Mouse (Mus musculus) embryo, embryonic 9.5 days (tissue): ENCODE data around the gene Agpat2.

ENCODE experiments used
- DNase-seq: peaks from one replicate; pipeline ENCODE4 v3.0.0-alpha.2; 2017; ENCODE audit errors: extremely low spot score

Agpat2 gene

DNA sequence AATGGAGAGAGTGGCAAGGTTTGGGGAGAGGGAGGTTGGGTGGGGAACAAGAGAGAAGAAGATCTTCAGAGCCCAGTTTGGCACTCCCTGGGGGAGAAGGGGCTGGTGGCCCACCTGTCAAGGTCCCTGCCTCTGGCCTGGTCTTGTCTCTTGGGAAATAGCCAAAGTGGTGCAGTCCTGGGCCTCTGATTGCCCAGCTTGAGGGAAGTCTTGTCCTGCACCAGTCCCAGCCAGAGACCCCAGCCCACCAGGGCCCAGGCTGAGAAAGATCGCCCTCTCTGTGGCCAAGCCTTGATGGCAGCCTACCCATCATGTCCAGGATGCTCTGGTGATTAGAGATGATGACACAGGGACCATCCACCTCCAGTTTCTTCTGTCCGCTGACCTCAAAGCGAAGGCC, 7.3 kb downstream of the Agpat2 start:
- DNase-seq = no peak

GRCm38 (mm10) chr2:26595725-26596435, 8.3 kb downstream of the Agpat2 start:
- DNase-seq = no peak

DNA sequence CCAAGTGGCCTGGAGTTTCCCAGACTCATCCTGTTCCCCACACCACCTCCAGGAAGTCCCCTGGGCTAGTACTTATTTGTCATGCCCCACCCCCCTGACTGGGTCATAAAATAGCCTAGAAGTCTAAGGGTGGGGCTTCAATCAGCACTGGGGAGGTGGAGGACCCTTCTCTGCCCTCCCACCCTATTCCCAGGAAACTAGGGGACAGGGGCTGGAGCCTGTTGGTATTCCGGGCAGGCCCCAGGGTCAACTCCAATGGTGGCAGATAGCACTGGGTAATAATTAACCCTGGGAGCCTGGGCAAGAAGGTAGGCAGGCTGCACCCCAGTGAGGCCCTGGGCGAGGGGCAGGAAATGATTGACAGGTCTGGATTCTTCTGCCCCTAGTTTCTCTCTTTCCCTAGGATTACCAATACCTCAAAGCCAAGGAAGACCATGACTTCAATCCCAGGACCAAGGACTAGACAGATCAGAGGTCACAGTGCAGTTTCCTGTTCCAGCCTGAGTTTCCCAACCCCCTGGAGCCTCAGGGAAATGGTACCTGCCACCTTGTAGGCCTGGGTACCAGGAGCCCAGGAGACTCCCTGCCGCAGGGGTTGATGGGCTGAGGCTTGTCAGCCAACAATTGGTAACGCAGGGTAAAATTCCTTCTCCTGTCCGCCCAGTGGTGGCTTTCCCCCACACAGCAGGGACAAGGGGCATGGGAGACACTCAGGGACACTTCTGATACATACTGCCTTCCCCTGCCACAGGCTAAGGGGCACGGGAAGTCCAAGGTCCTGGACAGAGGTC, 9.1 kb downstream of the Agpat2 start:
- no peak for DNase-seq

DNA sequence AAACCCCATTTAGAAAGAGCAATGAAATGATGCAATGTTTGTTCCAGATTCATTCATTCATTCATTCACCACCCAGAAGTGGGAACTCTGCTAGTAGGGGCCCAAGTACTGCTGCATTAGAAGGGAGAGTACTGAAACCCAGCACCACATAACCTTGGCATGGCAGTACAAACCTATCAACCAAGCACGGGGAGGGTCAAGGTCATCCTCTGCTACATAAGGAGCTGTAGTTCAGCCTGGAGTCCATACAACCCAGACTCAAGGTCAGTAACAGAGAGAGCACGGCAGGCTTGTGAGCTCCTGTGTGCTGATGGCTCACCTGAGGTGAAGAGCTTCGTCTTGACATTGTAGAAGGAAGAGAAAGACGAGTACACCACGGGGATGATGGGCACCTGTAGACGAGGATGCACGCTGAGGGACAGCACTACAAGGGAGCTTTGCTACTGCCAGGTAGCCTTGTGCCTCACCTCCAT, 9.7 kb downstream of the Agpat2 start:
- no peak for DNase-seq

- no peak for DNase-seq
These were observed 10.2 kb downstream of the Agpat2 start for GRCm38 (mm10) chr2:26594022-26594346.

- no peak for DNase-seq
These were observed 10.8 kb downstream of the Agpat2 start for GRCm38 (mm10) chr2:26593211-26594021.

DNA sequence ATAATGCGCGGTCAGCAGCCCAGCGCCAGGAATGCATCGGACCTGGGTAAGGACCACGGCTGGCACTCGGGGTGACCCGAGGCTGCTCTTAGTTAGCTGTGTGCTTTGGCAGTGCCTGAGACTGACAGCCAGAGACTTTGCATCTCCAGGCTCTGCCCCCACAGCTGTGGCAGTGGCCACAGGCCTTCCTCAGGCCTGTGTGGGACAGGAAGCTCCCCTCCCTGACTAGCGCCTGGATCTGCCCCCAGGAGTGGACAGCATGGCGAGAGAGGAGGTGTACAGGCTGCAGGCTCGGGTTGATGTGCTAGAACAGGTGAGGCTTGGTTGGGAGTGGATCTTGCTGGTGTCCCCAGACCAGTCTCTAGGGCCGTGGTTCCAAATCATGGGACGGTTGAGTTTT, 12.8 kb downstream of the Agpat2 start:
- DNase-seq = no peak

- DNase-seq = no peak
These were observed 13.3 kb downstream of the Agpat2 start for GRCm38 (mm10) chr2:26590962-26591361.

- DNase-seq = no peak
These were observed 13.9 kb downstream of the Agpat2 start for GRCm38 (mm10) chr2:26590282-26590681.

- no peak for DNase-seq
These were observed 14.9 kb downstream of the Agpat2 start for GRCm38 (mm10) chr2:26589284-26589683.

DNA sequence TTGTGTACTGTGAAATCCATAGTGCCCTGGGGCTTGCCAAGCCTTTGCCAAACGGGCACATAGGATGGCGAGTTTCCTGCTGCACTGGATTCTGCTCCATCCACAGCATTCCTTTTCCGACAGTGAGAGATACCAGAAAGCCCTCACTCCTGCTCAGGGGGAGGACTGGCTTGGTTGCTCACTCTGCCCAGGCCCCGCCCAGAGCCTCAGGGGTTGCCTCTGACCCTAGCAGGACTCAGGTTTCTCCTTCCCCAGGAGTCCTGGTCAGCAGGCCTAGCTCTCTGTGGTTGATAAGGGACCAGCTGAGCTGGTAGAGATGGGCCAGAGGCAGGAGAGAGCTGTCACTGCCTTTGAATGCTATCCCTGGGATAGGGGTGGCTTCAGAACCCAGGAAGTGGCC, 15.6 kb downstream of the Agpat2 start:
- no peak for DNase-seq

GRCm38 (mm10) chr2:26587044-26587405, 17.2 kb downstream of the Agpat2 start:
- DNase-seq = no peak

DNA sequence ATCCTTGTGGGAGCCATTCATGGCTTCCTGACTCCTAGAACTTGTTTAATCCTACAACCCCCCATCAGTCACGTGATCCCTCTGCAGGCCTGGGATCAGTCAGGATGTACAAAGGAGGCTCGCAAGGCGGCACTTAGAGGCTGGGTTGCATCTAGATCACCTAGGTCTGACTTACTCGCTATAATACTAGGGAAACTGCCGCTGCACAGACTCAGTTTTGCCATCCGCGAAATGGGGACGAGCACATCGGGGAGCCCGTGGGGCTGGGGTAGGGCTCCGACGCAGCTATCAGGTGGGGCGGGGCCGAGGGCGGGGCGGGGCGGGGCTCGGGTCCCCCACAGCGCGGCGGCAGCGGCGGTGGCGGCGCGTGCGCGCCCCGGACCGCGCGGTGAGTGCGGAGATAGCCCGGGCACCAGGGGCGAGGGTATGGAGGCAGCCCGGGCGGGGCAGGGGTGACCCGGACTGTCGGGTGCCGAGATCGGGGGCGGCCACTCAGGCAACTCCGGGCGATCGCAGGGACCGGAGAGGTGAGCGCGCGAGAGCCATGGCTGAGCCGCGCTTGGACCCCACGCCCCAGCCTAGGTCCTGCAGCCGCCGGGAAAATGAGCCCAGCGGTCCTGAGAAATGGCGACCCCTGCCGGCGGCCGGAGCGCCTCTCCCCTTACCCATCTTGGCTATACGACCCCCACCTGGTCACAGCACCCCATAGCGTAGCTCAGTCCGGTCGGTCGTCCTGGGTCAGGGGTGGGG, 17.7 kb downstream of the Agpat2 start, which contains the start of gene Gm20532:
Gene Gm20532, plus strand, starts transcription at position 346 of the 750 bp plus-strand sequence.
- DNase-seq = peak; percentile 90

DNA sequence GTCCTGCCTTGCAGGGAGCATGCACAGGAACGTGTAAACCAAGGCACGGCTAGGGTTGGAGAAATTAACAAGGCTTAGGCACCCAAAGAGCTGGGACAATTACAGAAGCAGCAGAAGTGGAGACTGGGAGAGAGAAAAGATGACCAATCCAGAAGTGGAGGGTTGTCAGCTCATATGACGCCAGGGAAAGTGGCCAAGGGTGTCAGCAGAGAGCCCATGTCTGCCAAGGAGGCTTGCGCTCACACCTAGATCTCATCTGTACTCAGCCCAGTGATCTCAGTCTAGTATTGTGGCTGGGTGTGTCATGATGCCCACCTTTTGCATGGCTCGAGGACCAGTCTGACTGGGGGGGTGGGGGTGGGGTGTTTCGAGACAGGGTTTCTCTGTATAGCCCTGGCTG, 18.5 kb downstream of the Agpat2 start:
- no peak for DNase-seq

DNA sequence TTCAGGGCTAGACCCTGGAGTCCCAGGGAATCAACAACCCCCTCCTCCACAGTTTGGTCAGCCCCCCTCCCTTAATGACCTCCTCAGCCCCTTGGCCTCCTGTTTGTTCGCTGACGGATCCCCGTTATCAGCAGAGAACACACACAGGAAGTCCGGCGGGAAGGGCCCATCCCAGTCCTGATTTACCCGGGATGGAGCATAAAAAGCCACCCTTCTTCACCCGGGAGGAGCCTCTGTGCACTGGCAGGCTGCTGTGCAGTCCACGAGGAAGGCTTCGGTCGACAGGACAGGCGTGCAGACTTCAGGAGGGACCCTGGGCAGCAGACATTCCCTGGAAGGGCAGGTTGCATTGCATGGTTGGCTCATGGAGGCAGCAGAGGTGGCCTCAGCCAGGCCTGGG, 20.6 kb downstream of the Agpat2 start:
- no peak for DNase-seq

- no peak for DNase-seq
These were observed 21.5 kb downstream of the Agpat2 start for GRCm38 (mm10) chr2:26582741-26583140.

- DNase-seq = no peak
These were observed 22.0 kb downstream of the Agpat2 start for GRCm38 (mm10) chr2:26582203-26582602.

DNA sequence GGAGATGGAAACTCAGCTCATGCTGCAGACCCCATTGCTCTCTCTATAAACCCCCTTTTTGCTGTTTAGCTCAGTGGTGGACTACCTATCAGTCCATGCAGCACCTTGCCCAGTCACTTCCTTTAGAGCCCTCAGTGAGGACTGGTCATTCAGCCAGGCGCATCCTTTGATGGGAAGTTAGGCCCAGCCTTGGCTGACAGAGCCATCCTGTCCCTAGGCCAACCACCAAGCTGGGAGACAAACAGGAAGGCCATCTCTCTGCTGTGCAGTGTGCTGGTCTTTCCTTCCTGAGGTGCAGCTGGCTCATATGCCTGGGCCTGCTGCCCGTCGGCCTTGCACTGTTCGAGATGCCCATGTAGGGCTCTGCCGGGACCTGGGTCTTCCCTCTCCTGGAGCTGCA, 23.5 kb downstream of the Agpat2 start:
- DNase-seq = no peak

DNA sequence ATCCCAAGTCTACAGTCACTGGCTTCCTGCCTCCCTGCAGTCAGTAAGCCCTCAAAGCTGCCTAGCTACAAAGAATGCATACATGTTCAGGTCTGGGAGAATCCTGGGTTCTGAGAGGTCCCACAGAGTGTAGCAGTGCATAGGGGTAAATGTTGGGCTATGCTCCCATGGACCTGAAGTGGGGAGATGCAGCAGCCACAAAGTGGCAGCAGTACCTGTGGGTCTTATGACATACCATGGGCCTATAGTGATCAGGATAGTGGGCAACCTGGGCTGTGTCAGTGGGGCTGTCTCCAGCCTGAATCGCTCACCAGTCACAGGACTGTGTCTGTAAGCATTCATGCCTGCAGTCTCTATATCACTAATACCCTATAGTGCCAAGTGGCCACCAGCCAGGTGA, 24.5 kb downstream of the Agpat2 start, which contains the start of gene Egfl7:
Gene Egfl7, plus strand, starts transcription at position 301 of the 400 bp plus-strand sequence.
- no peak for DNase-seq

DNA sequence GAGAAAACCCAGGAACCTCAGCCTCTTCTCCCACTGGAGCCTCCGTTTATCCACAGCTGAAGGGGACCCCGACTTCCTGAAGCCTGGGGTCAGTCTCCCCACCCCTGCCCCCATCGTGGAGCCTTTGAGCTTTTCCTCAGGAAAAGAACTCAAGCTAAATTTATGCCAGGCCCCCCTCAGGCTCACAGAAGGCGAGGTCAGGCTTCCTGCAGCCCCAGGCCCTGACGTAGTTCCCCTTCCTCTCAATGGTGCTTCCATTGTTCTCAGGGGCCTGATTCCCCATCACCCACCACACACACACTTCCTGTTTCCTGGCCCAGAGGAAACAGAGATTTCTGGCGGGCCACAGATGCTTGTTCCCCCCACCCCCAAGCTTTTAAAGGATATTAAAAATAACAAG, 25.8 kb downstream of the Agpat2 start:
- no peak for DNase-seq

DNA sequence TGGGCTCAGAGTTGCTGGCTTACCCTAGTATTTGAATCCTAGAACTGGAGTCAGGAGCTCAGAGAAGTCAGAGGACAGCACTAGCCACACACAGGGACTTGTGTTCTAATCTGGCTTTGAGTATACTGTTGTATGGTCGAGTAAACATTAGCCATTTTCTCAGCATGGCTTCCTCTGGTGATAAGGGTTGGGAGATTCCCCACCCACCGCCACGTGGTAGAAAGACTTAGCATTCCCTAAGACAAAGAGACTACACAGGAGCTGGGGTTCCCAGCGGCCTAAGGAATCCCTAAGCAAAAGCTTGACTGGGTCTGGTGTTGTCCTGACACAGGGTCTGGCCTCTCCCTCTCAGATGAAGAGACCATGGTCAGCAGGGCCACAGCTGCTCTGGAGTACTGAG, 27.8 kb downstream of the Agpat2 start:
- DNase-seq = no peak

DNA sequence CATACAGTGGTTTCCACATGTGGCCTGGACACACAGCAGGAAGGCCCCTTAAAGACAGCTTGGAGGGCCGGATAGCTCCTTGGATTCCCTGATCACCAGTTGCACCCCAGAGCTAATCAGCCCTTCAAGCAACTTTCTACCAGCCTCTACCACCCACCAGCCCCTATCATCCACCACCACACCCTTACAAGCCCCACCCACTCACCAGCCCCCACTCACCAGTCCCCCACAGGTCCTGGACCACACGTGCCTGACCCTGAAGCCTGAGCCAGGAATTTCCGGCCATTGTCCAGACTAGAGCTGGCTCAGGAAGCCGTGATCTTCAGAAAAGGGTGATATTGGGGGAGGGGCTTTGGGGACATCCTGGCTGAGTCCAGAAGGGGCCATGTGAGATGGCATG, 28.4 kb downstream of the Agpat2 start:
- DNase-seq = no peak
